Mouse (Mus musculus) kidney, postnatal 0 days (tissue): ENCODE data around the gene Tmigd1. TPM values are rescaled to one million over a fixed set of nuclear protein-coding genes. Genes with fewer than 3 reads are reported as not detected.
"Not testable (repeated sequence)": the region's sequence is repeated elsewhere in the genome, so short reads cannot be mapped to it uniquely, and the experiment has no call there.

Experiments used
- ATAC-seq: fragments of 200-750 bp; cut with Nextera tagmentation; replicated peaks from 2 replicates; pipeline ENCODE4 v1.8.0; 2017; ENCODE audit warnings: low read depth, moderate number of reproducible peaks, moderate TSS enrichment, moderate library complexity; ENCODE audit not compliant: low FRiP score
- DNase-seq: peaks from one replicate; pipeline ENCODE4 v3.0.0-alpha.2; 2016; ENCODE audit warnings: low spot score
- H3K27ac ChIP-seq: fragments of 300-500 bp; sonication (generic); 2 replicates; pipeline ENCODE4 v1.5.1; 2014; ENCODE audit warnings: mild to moderate bottlenecking
- H3K27me3 ChIP-seq: fragments of 300-500 bp; sonication (generic); 2 replicates; pipeline ENCODE4 v1.6.1; 2014; ENCODE audit warnings: low read length, mixed read lengths; ENCODE audit not compliant: insufficient read depth
- H3K36me3 ChIP-seq: fragments of 300-500 bp; sonication (generic); 2 replicates; pipeline ENCODE4 v1.6.1; 2014; ENCODE audit warnings: low read length, mixed read lengths; ENCODE audit not compliant: insufficient read depth
- H3K4me1 ChIP-seq: fragments of 300-500 bp; sonication (generic); replicated peaks from 2 replicates; pipeline ENCODE4 v1.6.1; 2014; ENCODE audit warnings: antibody characterized with exemption, low read length, mixed read lengths; ENCODE audit not compliant: insufficient read depth
- H3K4me2 ChIP-seq: fragments of 300-500 bp; sonication (generic); 2 replicates; pipeline ENCODE4 v1.6.1; 2014; ENCODE audit warnings: mild to moderate bottlenecking, low read length, moderate library complexity, mixed read lengths
- H3K4me3 ChIP-seq: fragments of 300-500 bp; sonication (generic); replicated peaks from 2 replicates; pipeline ENCODE4 v1.5.1; 2014; ENCODE audit warnings: low read depth, low read length
- H3K9ac ChIP-seq: fragments of 300-500 bp; sonication (generic); 2 replicates; pipeline ENCODE4 v1.6.1; 2014; ENCODE audit warnings: low read depth, low read length
- H3K9me3 ChIP-seq: fragments of 300-500 bp; sonication (generic); replicated peaks from 2 replicates; pipeline ENCODE4 v1.6.1; 2016; ENCODE audit warnings: low read length, inconsistent platforms, mixed read lengths
- CTCF ChIP-seq: IDR thresholded peaks from 2 replicates; pipeline ENCODE4 v1.5.1; 2016; ENCODE audit warnings: antibody characterized with exemption, low read depth, mild to moderate bottlenecking, moderate library complexity
- WGBS: fragments of 180-500 bp; shearing (Covaris S2); extraction: QIAGEN DNeasy Blood & Tissue Kit; methylation state at CpG from one replicate; pipeline ENCODE4 v1.1.7; 2014; 5-methylcytosine and 5-hydroxymethylcytosine counted together
- polyA plus RNA-seq: library from polyadenylated mRNA; unstranded; fragments of >200 nt; fragmentation: Nextera tagmentation; extraction: Ambion mirVana; gene quantifications from 2 replicates; pipeline ENCODE4 v1.2.1, GENCODE M21; 2015

Gene Tmigd1
- polyA plus RNA-seq, 1 experiment from 2014 or later: 22.6 TPM

DNA sequence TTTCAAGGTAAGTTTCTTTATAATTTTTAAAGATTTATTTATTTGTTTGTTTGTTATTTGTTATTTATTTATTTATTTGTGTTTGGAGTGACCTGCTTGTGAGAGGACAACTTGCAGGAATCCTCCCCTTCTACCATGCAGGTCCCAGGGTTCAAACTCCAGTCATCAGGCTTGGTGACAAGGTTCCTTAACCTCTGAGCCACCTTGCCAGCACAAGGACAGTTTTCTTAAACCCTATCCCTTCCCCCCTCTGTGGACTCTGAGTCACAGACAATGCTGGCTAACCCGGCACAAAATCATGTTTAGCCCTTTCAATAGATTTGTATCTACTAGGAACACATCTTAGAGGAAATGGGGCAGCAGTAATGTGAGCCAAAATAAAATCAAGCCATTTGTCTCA lies 18.6 kb downstream of the Tmigd1 start:
- peaks cover 12% of the 10 kb centered on the region; the same call in 1 of the 2 replicates for H3K4me1 ChIP-seq
- no peak overlapping the region for H3K27ac ChIP-seq
- H3K4me2 ChIP-seq: no peak overlapping the region
- 50% methylated on average over 1 of the region's 1 CpGs for WGBS
- ATAC-seq: no peak
- DNase-seq: no peak
- no peaks in the 10 kb centered on the region for H3K36me3 ChIP-seq
- no peak overlapping the region for H3K4me3 ChIP-seq
- H3K27me3 ChIP-seq: no peaks in the 10 kb centered on the region
- H3K9ac ChIP-seq: no peak overlapping the region
- TF ChIP-seq CTCF: no peak
- H3K9me3 ChIP-seq: no peaks in the 10 kb centered on the region

DNA sequence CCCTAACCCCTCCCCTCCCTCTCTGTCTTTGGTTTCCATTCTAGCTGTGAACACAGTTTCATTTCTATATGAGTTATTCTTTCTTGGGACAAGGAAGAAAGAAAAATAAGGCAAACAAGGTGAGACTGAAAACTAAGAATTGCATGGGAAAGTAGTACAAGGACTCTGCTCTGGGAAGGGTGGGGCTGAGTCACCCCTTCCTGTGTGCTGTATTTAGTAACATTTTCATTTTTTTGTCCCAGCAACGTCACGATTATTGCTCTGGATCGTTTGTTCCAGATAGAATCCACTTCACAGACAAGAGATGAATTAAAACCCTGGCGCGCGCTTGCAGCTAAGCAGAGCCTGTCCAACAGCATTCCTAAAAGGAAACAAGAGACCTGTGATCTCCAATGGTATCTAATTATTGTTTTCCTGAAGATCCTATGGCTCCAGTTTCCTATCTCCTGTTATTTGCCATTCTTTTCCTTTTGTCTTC lies 22.8 kb downstream of the Tmigd1 start, which contains the start of gene Blmh:
TSS of gene Blmh (plus strand) at position 51 of the 478 bp plus-strand sequence.
- Histone ChIP-seq H3K9me3 (no peaks in the 10 kb centered on the region), H3K4me2 (no peak within 1 kb of the TSS), H3K27ac (no peak within 1 kb of the TSS), H3K4me3 (no peak within 1 kb of the TSS), H3K9ac (no peak within 1 kb of the TSS), H3K27me3 (no peaks in the 10 kb centered on the region), H3K4me1 (no peaks in the 10 kb centered on the region), H3K36me3 (no peaks in the 10 kb centered on the region)
- ATAC-seq: no peak
- WGBS: 46% methylated on average over 6 of the region's 6 CpGs
- no peak for TF ChIP-seq CTCF
- peak; percentile 44 for DNase-seq

DNA sequence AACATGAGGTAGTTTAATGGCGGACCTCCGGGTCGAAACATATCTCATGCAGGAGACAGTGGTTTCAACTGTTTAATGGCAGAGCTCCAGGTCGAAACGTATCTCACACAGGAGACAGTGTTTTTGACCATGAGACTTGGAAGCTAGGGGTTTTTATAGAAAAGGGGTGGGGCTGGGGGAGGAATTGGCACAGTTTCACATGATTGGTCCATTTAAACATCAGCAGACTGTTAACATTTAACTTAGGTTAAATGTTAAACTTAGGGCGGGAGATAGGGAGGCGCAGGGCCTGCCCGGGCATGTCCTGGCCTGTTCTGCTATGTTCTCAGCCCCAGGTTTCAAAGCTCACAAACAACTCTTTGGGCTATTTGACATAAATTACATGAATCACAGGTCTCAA lies 26.6 kb downstream of the Tmigd1 start:
- H3K27me3 ChIP-seq, DNase-seq, H3K4me1 ChIP-seq, H3K27ac ChIP-seq, H3K9ac ChIP-seq, H3K4me3 ChIP-seq, H3K36me3 ChIP-seq, H3K4me2 ChIP-seq, H3K9me3 ChIP-seq, ATAC-seq: not testable (repeated sequence)
- 56% methylated on average over 8 of the region's 8 CpGs for WGBS

GRCm38 (mm10) chr11:76933209-76933608 lies 31.2 kb downstream of the Tmigd1 start:
- 53% methylated on average over 3 of the region's 3 CpGs for WGBS
- H3K9ac ChIP-seq: no peak overlapping the region

DNA sequence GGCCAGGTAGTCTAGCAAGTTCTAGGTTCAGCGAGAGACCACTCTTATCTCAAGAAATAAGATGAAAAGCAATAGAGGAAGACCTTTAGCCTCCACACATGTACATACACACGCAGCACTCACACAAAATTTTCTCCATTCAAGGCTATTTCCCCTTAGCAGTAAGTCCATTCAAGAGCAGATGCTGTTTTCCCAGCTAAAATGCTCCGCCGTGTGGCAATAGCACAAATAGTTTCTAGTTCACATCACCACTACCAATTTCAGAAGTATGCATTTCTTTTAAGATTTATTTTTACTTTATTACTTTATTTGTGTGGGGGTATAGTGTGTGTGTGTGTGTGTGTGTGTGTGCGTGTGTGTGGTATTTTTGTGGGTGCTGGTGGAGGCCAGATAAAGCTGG lies 34.6 kb downstream of the Tmigd1 start:
- H3K4me1 ChIP-seq: no peaks in the 10 kb centered on the region
- no peaks in the 10 kb centered on the region for H3K27me3 ChIP-seq
- H3K9ac ChIP-seq: no peak overlapping the region
- no peak overlapping the region for H3K4me2 ChIP-seq
- whole genome bisulfite sequencing: 61% methylated on average over 5 of the region's 5 CpGs
- no peaks in the 10 kb centered on the region for H3K9me3 ChIP-seq
- TF ChIP-seq CTCF: peak; percentile 58
- no peaks in the 10 kb centered on the region for H3K36me3 ChIP-seq
- ATAC-seq (no peak), DNase-seq (peak; percentile 52)
- H3K4me3 ChIP-seq: no peak overlapping the region
- no peak overlapping the region for H3K27ac ChIP-seq

More at GRCm38 (mm10) chr11:76933209-76933608, 31.2 kb downstream of the Tmigd1 start:
- ATAC-seq (no peak), DNase-seq (no peak)
- TF ChIP-seq CTCF: peak; percentile 25; the same call in 1 of the 2 replicates
- Histone ChIP-seq H3K4me2 (no peak overlapping the region), H3K27ac (no peak overlapping the region), H3K9me3 (no peaks in the 10 kb centered on the region), H3K27me3 (no peaks in the 10 kb centered on the region), H3K36me3 (no peaks in the 10 kb centered on the region), H3K4me1 (no peaks in the 10 kb centered on the region), H3K4me3 (no peak overlapping the region)

- peak overlapping the region; percentile 80 for H3K9ac ChIP-seq
- 69% methylated on average over 6 of the region's 6 CpGs for WGBS
- no peaks in the 10 kb centered on the region for H3K36me3 ChIP-seq
- no peaks in the 10 kb centered on the region for H3K27me3 ChIP-seq
- ATAC-seq (no peak), DNase-seq (no peak)
- no peaks in the 10 kb centered on the region for H3K9me3 ChIP-seq
- TF ChIP-seq CTCF: no peak
- peak overlapping the region; percentile 88 for H3K27ac ChIP-seq
- peak overlapping the region; percentile 67 for H3K4me2 ChIP-seq
- peak overlapping the region; percentile 66 for H3K4me3 ChIP-seq
- 0 out of 2 replicates have a peak, but pooled peaks cover 3% of the 10 kb centered on the region for H3K4me1 ChIP-seq
These were observed 42.9 kb downstream of the Tmigd1 start for GRCm38 (mm10) chr11:76944839-76945238.
